Mouse (Mus musculus) ES-E14 (cell line): ENCODE measurements around the gene 4933425L06Rik. TPM values are rescaled to one million over a fixed set of nuclear protein-coding genes. Genes with fewer than 3 reads are reported as not detected.

Experiments
- DNase-seq: peaks from one replicate; pipeline ENCODE4 v3.0.0-alpha.2; 2013; ENCODE audit warnings: low read depth, low spot score
- H3K27ac ChIP-seq: 2 replicates; pipeline ENCODE4 v1.5.1; 2012; ENCODE audit warnings: low read depth, mild to moderate bottlenecking, low read length, moderate library complexity, mixed read lengths; ENCODE audit not compliant: poor library complexity, insufficient read depth, severe bottlenecking
- H3K36me3 ChIP-seq: 2 replicates; pipeline ENCODE4 v1.6.1; 2012; ENCODE audit warnings: mild to moderate bottlenecking, low read length, moderate library complexity, mixed read lengths; ENCODE audit not compliant: control insufficient read depth, poor library complexity, insufficient read depth, severe bottlenecking
- H3K4me1 ChIP-seq, 2 experiments: fragments of 150-350 bp in 1 of 2; sonication (generic) in 1 of 2; 2 replicates each; pipeline ENCODE4 v1.6.1; 2012; ENCODE audit warnings: low read length in 2 of 2, mild to moderate bottlenecking in 1 of 2, mixed read lengths in 1 of 2; ENCODE audit not compliant: control insufficient read depth in 2 of 2, insufficient read depth in 2 of 2, poor library complexity in 1 of 2
- H3K4me3 ChIP-seq, 2 experiments: fragments of 150-350 bp in 1 of 2; sonication (generic) in 1 of 2; 2 replicates each; pipeline ENCODE4 v1.5.1; 2012; ENCODE audit warnings: low read length in 2 of 2, low read depth in 1 of 2, mild to moderate bottlenecking in 1 of 2, mixed read lengths in 1 of 2; ENCODE audit not compliant: insufficient read depth in 1 of 2, poor library complexity in 1 of 2, severe bottlenecking in 1 of 2
- H3K9ac ChIP-seq: 2 replicates; pipeline ENCODE4 v1.6.1; 2012; ENCODE audit warnings: low read depth, mild to moderate bottlenecking, low read length, mixed read lengths; ENCODE audit not compliant: poor library complexity, insufficient read depth, severe bottlenecking
- H3K9me3 ChIP-seq: fragments of 150-350 bp; sonication (generic); 2 replicates; pipeline ENCODE4 v1.6.1; 2012; ENCODE audit warnings: low read depth, mild to moderate bottlenecking, low read length; ENCODE audit not compliant: control insufficient read depth, insufficient read depth
- CHD2 ChIP-seq: IDR thresholded peaks from 2 replicates; pipeline ENCODE4 v1.6.1; 2014; ENCODE audit warnings: mild to moderate bottlenecking, low read depth, low read length, inconsistent platforms
- HCFC1 ChIP-seq: IDR thresholded peaks from 2 replicates; pipeline ENCODE4 v1.6.1; 2012; ENCODE audit warnings: low read length, inconsistent platforms, borderline replicate concordance; ENCODE audit not compliant: insufficient read depth
- MAFK ChIP-seq: IDR thresholded peaks from 2 replicates; pipeline ENCODE4 v1.6.1; 2014; ENCODE audit warnings: mild to moderate bottlenecking, low read depth, low read length, inconsistent platforms; ENCODE audit not compliant: insufficient read depth
- ZC3H11A ChIP-seq: IDR thresholded peaks from 2 replicates; pipeline ENCODE4 v1.6.1; 2012; ENCODE audit warnings: low read depth, mild to moderate bottlenecking, inconsistent platforms, low read length, borderline replicate concordance
- ZNF384 ChIP-seq: IDR thresholded peaks from 2 replicates; pipeline ENCODE4 v1.6.1; 2012; ENCODE audit warnings: low read depth, low read length, inconsistent platforms
- in situ Hi-C, 2 experiments: fragments of 600-800 bp; cut with MboI; formaldehyde crosslinking; loops; one replicate each; pipeline ENCODE4 v1.15.1; 2025; ENCODE audit warnings: low sequenced_read_pairs in 2 of 2, inconsistent platforms in 1 of 2; ENCODE audit not compliant: unreplicated experiment in 2 of 2
- total RNA-seq: library from RNA; depleted of rRNA; stranded (reverse); fragments of 300-350 nt; gene quantifications from 2 replicates; pipeline ENCODE4 v1.2.3, GENCODE M21; 2012

Gene 4933425L06Rik
- total RNA-seq, 1 experiment = not detected

DNA sequence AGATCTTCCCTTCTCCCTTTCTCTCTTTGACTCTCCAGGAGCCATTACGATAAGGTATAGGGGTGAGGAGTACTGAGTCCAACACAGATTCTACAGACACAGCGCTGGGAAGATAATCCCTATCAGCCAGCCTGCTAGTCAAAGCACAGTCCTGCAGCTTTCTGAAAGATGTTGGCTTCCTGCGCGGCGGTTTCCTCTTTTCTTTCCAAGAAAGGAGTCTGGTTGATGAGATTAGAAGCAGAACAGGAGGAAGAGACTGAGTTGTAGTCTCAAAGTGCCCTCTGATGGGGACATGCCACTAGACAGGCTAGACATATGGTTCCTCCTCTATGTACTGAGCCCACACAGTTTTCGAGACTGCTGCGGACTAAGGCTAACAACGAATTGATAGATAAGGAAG, 33.3 kb upstream of the 4933425L06Rik start:
- Histone ChIP-seq H3K36me3 (no peaks in the 10 kb centered on the region), H3K27ac (no peak overlapping the region), H3K9ac (no peak overlapping the region), H3K4me3 (no peak overlapping the region), H3K4me1 (no peaks in the 10 kb centered on the region), H3K9me3 (no peaks in the 10 kb centered on the region)
- DNase-seq = no peak
- TF ChIP-seq CHD2 = no peak
- no peak for TF ChIP-seq MAFK
- no peak for TF ChIP-seq ZNF384
- TF ChIP-seq ZC3H11A = no peak
- in situ Hi-C loops = no loop called here

- no peak overlapping the region for H3K4me3 ChIP-seq
- in situ Hi-C loops = no loop called here
- no peaks in the 10 kb centered on the region for H3K9me3 ChIP-seq
- H3K36me3 ChIP-seq = no peaks in the 10 kb centered on the region
- H3K27ac ChIP-seq = no peak overlapping the region
- DNase-seq = no peak
- no peak for TF ChIP-seq ZNF384
- no peak for TF ChIP-seq HCFC1
- no peak for TF ChIP-seq MAFK
- no peak for TF ChIP-seq CHD2
- no peak for TF ChIP-seq ZC3H11A
- H3K4me1 ChIP-seq = no peaks in the 10 kb centered on the region
- H3K9ac ChIP-seq = no peak overlapping the region
These were observed 30.5 kb upstream of the 4933425L06Rik start for GRCm38 (mm10) chr13:105051432-105051831.

DNA sequence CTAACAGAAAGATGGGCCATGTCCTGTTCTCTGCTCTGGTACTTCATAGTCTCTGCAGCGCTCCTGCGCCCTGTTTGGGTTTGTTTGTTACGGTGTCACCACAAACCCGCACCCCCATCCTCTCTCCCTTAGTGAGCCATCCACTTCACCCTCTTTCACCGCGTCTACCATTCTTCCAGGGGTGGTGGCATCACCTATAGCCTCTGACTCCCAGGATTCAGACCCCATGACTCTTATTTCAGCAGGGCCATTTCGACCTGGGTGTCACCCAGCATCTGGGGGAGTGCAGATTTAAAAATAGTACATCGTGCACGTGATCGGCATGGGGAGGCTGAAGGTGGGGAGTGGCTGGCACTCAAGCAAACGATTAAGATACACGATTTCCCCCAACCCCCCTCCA, 28.3 kb upstream of the 4933425L06Rik start:
- H3K9me3 ChIP-seq = no peaks in the 10 kb centered on the region
- no peaks in the 10 kb centered on the region for H3K4me1 ChIP-seq
- peak overlapping the region; percentile 63 to 76 for H3K4me3 ChIP-seq
- DNase-seq = no peak
- no peak overlapping the region for H3K9ac ChIP-seq
- H3K27ac ChIP-seq = no peak overlapping the region
- in situ Hi-C loops = no loop called here
- TF ChIP-seq ZC3H11A (no peak), MAFK (no peak), ZNF384 (no peak), HCFC1 (no peak), CHD2 (no peak)
- H3K36me3 ChIP-seq = no peaks in the 10 kb centered on the region

DNA sequence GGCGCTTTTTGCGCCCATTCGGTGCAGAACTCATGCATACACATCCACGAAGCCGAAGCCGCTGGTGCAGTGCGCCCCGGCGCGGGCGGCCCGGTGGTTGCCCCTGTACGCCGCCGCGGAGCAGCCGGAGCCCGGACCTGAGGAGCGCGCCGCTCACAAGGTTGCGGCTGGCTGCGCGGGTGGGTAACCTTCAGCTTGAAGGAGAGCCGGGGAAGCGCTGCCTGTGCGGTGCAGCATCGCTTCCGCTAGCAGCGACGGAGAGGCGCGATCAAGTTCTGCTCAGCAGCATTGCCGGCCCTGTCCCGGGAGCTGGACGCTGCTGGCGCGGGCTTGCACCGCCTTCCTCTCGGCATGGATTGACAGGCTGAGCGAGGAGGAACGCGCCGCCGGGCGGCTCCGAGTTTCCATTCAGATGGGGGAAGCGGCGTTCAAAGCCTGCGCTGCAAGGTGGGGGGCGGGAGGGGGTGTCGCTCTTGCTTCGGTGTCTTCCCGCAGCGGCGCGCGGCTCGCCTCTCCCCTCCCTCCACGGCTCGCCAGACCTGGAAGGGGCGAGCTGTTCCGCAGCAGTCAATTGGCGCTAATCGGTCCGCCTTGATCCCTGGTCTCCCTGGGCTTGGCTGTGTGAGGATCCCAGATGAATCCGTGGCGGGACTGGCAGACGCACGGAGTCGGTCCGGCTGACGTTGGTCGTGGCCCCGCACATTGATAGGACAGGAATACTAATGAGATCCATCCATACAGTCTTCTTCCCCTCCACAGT, 27.6 kb upstream of the 4933425L06Rik start, which contains the start of gene Rgs7bp:
Rgs7bp (minus strand) TSS at position 750 of the 760 bp plus-strand sequence.
- peak within 1 kb of the TSS; percentile 19 for H3K9ac ChIP-seq
- peak within 1 kb of the TSS; percentile 63 to 76 for H3K4me3 ChIP-seq
- H3K4me1 ChIP-seq = no peaks in the 10 kb centered on the region
- TF ChIP-seq MAFK = no peak
- no peak for TF ChIP-seq ZC3H11A
- no peak for TF ChIP-seq HCFC1
- DNase-seq = peak; percentile 35
- no peaks in the 10 kb centered on the region for H3K36me3 ChIP-seq
- in situ Hi-C loops = no loop called here
- H3K9me3 ChIP-seq = no peaks in the 10 kb centered on the region
- H3K27ac ChIP-seq = no peak within 1 kb of the TSS

DNA sequence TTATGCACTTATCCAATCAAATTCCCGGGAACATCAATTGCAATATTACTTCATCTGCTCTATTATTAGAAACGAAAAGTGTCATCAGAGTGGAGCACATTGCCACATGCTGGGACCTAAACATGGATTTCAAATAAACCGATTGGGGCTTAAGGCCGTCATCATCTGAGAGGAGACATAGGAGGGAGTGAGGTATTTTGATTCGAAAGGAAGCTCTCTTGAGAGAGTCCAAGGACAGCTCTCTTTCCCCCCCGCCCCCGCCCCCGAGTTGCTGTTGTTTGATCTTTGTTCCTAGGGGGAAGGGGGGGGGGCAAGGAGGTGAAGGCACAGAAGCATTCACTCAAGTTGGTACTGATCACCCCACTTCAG, 27.0 kb upstream of the 4933425L06Rik start:
- DNase-seq = no peak
- Histone ChIP-seq H3K4me1 (no peaks in the 10 kb centered on the region), H3K9me3 (no peaks in the 10 kb centered on the region), H3K9ac (no peak overlapping the region), H3K36me3 (no peaks in the 10 kb centered on the region), H3K4me3 (peak overlapping the region; percentile 63 to 76; a peak in 3 of 4 replicates), H3K27ac (no peak overlapping the region)
- in situ Hi-C loops = no loop called here
- no peak for TF ChIP-seq MAFK
- TF ChIP-seq CHD2 = no peak
